Mouse (Mus musculus): ENCODE measurements around the gene Mllt1. TPM values are rescaled to one million over a fixed set of nuclear protein-coding genes. Genes with fewer than 3 reads are reported as not detected.
"Not testable (repeated sequence)": the region's sequence is repeated elsewhere in the genome, so short reads cannot be mapped to it uniquely, and the experiment has no call there.

Mllt1 gene
- polyA plus RNA-seq, 1 experiment from 2014 or later, result 55.0 TPM

DNA sequence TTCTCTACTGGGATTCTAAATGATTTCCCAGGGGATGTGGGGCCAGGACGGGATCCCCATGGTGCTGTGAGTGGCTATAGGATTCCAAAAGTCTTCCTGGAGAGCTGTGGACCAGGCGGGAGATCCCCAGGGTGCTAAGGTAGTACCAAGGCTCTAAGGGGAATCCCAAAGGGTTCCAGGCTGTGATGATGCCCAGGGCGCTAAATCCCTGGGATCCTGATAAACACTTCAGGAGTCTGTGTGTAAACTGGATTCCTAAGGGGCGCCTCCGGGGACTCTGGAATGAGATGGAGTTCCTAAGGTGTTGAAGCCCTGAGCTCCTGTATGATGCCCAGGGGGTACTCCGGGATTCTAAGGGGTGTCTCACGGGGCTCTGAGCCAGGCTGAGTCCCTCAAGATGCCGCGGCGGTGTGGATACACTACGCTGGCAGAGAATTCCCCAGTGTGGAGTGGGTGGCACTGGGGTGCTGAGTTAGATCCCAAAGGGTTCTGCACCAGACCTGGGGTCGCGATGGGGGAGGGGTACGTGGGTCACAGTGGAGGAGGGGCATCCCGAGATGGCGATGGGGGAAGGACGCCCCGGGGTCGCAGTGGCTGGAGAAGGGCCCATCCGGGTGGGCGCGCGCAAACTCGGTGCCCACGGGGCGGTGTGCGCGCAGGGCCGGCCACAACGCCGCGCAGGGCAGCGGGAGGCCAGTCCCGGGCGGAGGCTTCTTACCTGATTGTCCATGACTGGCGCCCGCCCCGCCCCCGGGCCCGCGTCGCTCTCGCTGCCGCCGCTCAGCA, 477 bp downstream of the Mllt1 start:
- CTCF ChIA-PET, result interaction anchor here (1.6 kb wide), 1 partner anchor 16 kb away, joined by 5 read pairs; no protein-coding TSS in a partner anchor
- no peak for DNase-seq (ENCODE audit: low read depth, low spot score)
- peak; percentile 46 for ATAC-seq
- in situ Hi-C loops (cut with MboI; ENCODE audit: low pct_unique_long_range_greater_than_20kb), result no loop called here
- no peaks in the 10 kb centered on the region for H3K27me3 ChIP-seq
- TF ChIP-seq CTCF (IDR thresholded peaks at IDR 0.05), result no peak
- POLR2A ChIA-PET, result no interaction called here

DNA sequence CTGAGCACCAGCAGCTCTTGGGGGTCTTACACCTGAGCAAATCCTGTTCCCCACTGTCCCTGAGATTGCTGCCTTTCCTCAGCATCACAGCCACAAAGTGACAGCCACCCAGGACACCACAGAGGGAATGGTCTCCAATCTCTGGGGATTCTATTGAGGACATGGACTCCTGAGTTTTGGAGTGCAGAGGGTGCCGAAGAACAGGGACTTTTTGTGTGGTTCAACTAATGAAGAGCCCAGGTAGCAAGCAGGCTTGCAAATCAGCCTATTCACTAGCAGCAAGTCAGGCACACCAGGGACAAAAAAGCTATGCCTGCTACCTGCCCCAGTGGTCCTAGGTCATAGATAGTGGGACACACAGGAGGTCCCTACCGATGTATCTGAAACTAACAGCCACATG, 1.8 kb downstream of the Mllt1 start:
- DNase-seq (ENCODE audit: low read depth, low spot score), result no peak
- ATAC-seq, result no peak
- in situ Hi-C loops (cut with MboI; ENCODE audit: low pct_unique_long_range_greater_than_20kb), result no loop called here
- no peaks in the 10 kb centered on the region for H3K27me3 ChIP-seq
- no peak for TF ChIP-seq CTCF (IDR thresholded peaks at IDR 0.05)
- ChIA-PET POLR2A (no interaction called here), CTCF (interaction anchor here (1.6 kb wide), 1 partner anchor 18 kb away, joined by 5 read pairs; no protein-coding TSS in a partner anchor)

DNA sequence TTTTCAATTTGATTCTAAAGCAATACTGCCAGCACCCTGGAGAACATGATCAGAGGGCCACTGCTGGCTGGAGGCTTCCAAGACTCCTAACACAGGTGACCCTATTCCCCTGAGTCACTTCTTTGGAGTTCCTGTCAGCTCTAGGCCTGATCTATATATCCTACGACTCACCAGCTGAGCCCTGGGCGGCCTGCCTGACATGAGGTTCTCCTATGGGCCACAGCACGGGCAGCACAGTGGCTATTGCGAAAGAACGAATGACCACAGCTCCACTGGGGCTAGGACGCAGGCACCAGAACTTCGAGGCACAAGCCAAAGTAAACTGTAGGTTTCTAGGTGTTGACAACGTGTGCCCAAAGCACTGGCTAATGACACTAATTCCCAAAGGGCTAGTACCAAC, 5.2 kb downstream of the Mllt1 start:
- ChIA-PET CTCF (interaction anchor here (1.5 kb wide), 1 partner anchor 19 kb away, joined by 3 read pairs; no protein-coding TSS in a partner anchor), POLR2A (no interaction called here)
- DNase-seq (ENCODE audit: low read depth, low spot score), result no peak
- ATAC-seq, result peak; percentile 27
- no peaks in the 10 kb centered on the region for H3K27me3 ChIP-seq
- TF ChIP-seq CTCF (IDR thresholded peaks at IDR 0.05), result no peak
- in situ Hi-C loops (cut with MboI; ENCODE audit: low pct_unique_long_range_greater_than_20kb), result no loop called here

DNA sequence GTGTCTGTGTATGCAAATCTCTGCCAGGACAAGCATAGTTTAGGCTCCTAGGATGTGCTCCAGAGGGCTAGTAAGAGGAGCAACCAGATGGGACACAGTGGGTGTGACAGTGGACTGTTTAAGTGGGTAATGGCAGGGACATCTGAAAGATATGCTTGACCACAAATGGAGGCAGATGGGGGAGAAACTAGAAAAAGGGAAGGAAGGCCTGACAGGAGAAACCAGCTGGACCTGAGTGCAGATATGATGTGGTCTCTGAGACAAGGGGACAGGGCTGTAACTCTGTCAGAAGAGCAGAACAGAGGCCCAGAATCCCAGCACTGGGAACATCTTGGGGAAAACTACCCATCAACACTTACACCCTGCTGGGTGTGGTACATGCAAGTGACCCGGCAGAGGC, 5.7 kb downstream of the Mllt1 start:
- ChIA-PET CTCF (interaction anchor here (1.5 kb wide), 1 partner anchor 19 kb away, joined by 3 read pairs; no protein-coding TSS in a partner anchor), POLR2A (no interaction called here)
- no peak for DNase-seq (ENCODE audit: low read depth, low spot score)

DNA sequence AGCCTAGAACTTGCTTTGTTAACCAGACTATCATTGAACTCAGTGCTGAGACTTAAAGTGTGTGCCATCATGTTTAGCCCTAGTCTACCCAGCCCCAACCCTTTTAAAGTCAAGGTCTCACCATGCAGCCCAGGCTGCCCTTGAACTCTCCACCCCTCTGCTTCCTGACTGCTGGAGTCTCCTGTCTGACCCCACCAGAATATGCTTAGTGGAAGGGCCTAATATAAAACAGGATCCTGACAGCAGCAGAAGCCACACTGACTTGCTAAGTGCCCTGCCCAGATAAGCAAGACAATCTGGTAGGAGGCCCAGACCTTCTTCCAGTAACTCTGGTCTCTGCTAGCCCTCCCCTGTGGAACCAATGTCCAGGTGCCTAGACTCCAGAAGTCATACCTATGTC, 6.1 kb downstream of the Mllt1 start:
- ChIA-PET POLR2A (no interaction called here), CTCF (interaction anchor here (1.5 kb wide), 1 partner anchor 20 kb away, joined by 3 read pairs; no protein-coding TSS in a partner anchor)
- H3K27me3 ChIP-seq, result no peaks in the 10 kb centered on the region
- ATAC-seq, result no peak
- no peak for DNase-seq (ENCODE audit: low read depth, low spot score)
- TF ChIP-seq CTCF (IDR thresholded peaks at IDR 0.05), result no peak
- in situ Hi-C loops (cut with MboI; ENCODE audit: low pct_unique_long_range_greater_than_20kb), result loop anchor here (5.0 kb wide), 1 partner anchor 38 kb away; no protein-coding TSS in a partner anchor

More for the DNA sequence above, 5.7 kb downstream of the Mllt1 start:
- in situ Hi-C loops (cut with MboI; ENCODE audit: low pct_unique_long_range_greater_than_20kb), result loop anchor here (5.0 kb wide), 1 partner anchor 38 kb away; no protein-coding TSS in a partner anchor
- ATAC-seq, result no peak
- no peaks in the 10 kb centered on the region for H3K27me3 ChIP-seq
- TF ChIP-seq CTCF (IDR thresholded peaks at IDR 0.05), result no peak

DNA sequence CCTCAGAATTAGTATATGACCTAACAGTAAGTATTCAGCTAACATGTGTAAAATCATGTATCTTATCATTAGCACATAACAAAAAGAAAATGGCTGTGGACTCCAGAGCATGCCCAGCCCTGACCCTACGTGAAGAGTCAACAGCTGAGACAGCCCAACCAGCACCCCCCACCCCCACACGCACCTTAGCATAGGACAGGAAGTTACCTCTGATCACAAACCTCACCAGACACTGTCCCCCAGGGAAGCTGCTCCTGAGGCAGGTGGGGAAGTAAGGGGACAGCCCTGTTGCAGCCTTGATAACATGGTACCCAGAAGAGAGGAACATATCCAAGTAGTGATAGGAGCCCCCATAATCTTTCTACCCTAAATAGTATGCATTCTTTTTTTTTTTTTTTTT, 9.2 kb downstream of the Mllt1 start:
- DNase-seq (ENCODE audit: low read depth, low spot score) (no peak), ATAC-seq (no peak)
- CTCF ChIA-PET, result no interaction called here
- POLR2A ChIA-PET, result no interaction called here
- in situ Hi-C loops (cut with MboI; ENCODE audit: low pct_unique_long_range_greater_than_20kb), result loop anchor here (5.0 kb wide), 1 partner anchor 41 kb away; no protein-coding TSS in a partner anchor
- no peak for TF ChIP-seq CTCF (IDR thresholded peaks at IDR 0.05)
- no peaks in the 10 kb centered on the region for H3K27me3 ChIP-seq

DNA sequence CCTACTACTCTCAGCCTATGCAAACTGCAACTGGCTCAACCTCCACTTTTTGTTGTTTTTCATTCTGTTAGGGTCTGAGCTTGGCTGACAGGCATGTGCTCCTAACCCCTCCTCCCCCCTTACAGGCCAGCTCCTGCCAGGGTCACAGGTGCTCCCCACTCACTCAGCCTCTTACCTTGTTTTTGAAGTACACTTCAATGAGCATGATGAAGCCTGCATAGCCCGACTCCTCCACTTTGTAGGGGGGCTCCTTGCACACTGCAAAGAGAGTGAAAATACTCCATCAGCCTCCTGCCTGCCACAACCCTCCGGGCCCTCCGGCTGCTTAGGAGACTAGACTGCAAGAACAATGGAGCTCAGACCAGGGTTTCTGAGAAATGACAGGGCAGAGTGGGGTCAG, 15.5 kb downstream of the Mllt1 start:
- POLR2A ChIA-PET, result interaction anchor here (1.6 kb wide), 1 partner anchor 14 kb away, joined by 4 read pairs; no protein-coding TSS in a partner anchor
- in situ Hi-C loops (cut with MboI; ENCODE audit: low pct_unique_long_range_greater_than_20kb), result no loop called here
- DNase-seq (ENCODE audit: low read depth, low spot score) (no peak), ATAC-seq (no peak)
- H3K27me3 ChIP-seq, result no peaks in the 10 kb centered on the region
- CTCF ChIA-PET, result no interaction called here
- no peak for TF ChIP-seq CTCF (IDR thresholded peaks at IDR 0.05)

DNA sequence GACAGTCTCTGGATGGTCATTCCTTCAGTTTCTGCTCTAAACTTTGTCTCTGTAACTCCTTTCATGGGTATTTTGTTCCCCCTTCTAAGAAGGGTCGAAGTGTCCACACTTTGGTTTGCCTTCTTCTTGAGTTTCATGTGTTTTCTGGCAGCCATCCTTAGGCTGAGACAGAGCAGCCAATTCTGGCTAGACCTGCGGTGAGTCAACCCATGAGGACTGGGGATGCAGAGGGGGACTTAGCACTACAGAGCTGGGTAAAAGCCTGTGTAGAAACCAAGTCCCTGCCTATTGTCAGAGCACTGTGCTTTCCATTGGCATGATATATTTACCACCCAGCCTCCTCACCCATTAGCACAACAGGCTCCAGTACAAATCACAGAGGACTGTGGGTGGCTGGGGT, 18.0 kb downstream of the Mllt1 start:
- DNase-seq (ENCODE audit: low read depth, low spot score) (no peak), ATAC-seq (no peak)
- ChIA-PET POLR2A (no interaction called here), CTCF (no interaction called here)
- in situ Hi-C loops (cut with MboI; ENCODE audit: low pct_unique_long_range_greater_than_20kb), result no loop called here
- TF ChIP-seq CTCF (IDR thresholded peaks at IDR 0.05), result no peak
- no peaks in the 10 kb centered on the region for H3K27me3 ChIP-seq

DNA sequence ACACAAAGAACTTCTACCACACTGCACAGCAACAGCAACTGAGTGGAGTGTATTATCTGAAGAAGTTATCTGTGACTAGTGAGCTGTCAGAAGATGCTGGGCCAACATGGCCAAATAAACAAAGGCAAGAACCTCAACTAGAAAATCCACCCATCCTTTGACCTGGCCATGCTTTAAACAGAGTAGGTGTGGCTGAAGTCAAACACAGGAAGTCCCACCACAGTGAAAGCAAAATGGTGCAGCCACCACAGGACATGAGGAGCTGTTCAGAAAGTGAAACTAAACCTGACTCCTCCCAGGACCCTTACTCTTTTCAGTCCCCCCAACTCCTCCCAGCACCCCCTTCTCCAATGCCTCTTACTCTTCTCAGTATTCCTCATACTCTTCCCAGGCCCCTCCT, 21.8 kb downstream of the Mllt1 start:
- no peak for TF ChIP-seq CTCF (IDR thresholded peaks at IDR 0.05)
- POLR2A ChIA-PET, result no interaction called here
- in situ Hi-C loops (cut with MboI; ENCODE audit: low pct_unique_long_range_greater_than_20kb), result no loop called here

DNA sequence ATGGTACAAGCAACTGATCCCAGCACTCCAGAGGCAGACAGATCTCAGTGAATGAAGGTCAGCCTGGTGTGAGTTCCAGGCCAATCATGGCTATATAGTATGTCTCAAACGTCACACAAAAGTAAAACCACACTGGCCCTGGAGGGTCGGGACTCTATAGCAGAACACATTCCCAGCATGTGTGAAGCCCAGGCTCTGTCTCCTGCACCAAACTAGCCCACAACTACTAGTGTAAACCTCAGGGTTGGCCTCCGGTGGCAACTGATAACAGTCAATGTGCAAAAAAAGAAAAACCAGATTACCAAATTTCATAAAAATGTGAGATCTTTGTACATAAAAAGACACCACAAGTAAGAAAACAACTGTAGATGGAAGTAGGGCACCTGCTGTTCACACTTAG, 22.2 kb downstream of the Mllt1 start:
- in situ Hi-C loops (cut with MboI; ENCODE audit: low pct_unique_long_range_greater_than_20kb), result no loop called here
- no peak for ATAC-seq
- H3K27me3 ChIP-seq, result no peaks in the 10 kb centered on the region
- no peak for DNase-seq (ENCODE audit: low read depth, low spot score)
- no peak for TF ChIP-seq CTCF (IDR thresholded peaks at IDR 0.05)
- ChIA-PET POLR2A (interaction anchor here (0.7 kb wide), 1 partner anchor 129 kb away, joined by 3 read pairs; no protein-coding TSS in a partner anchor), CTCF (interaction anchor here (1.9 kb wide), 2 partner anchors 9 to 15 kb away, joined by 6 to 7 read pairs; no protein-coding TSS in a partner anchor)

More for the DNA sequence above, 21.8 kb downstream of the Mllt1 start:
- no peak for ATAC-seq
- CTCF ChIA-PET, result interaction anchor here (1.9 kb wide), 1 partner anchor 16 kb away, joined by 7 read pairs; no protein-coding TSS in a partner anchor
- DNase-seq (ENCODE audit: low read depth, low spot score), result no peak
- H3K27me3 ChIP-seq, result no peaks in the 10 kb centered on the region

DNA sequence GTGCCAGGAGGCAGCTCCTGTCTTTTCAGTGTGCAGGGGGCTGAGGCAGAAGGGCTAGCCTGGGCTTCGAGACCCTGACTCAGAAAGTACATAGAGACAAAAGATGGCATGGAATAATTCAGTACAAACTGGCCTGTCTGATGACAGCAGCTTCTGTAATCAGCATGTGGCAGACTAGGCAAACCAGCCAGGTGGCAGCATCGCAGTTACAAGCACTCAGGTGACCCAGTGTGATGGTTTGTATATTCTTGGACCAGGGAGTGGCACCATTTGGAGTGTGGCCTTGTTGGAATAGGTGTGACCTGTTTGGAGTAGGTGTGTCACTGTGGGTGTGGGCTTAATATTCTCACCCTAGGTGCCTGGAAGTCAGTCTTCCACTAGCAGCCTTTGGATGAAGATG, 25.5 kb downstream of the Mllt1 start:
- DNase-seq (ENCODE audit: low read depth, low spot score); ATAC-seq; CTCF ChIA-PET; in situ Hi-C loops (cut with MboI; ENCODE audit: low pct_unique_long_range_greater_than_20kb); H3K27me3 ChIP-seq; POLR2A ChIA-PET: not testable (repeated sequence)
